Mouse (Mus musculus) G1E (cell line): Measurements from ENCODE around the gene Dhx32.

Experiments
- CTCF ChIP-seq: IDR thresholded peaks from 2 replicates; pipeline ENCODE4 v1.5.1; 2012; ENCODE audit warnings: low read depth, low read length, inconsistent platforms, mixed read lengths
- TAL1 ChIP-seq: conservative IDR thresholded peaks from 2 replicates; pipeline ENCODE4 v1.6.1; 2012; ENCODE audit warnings: low read depth, low read length, inconsistent platforms, mixed read lengths

DNA sequence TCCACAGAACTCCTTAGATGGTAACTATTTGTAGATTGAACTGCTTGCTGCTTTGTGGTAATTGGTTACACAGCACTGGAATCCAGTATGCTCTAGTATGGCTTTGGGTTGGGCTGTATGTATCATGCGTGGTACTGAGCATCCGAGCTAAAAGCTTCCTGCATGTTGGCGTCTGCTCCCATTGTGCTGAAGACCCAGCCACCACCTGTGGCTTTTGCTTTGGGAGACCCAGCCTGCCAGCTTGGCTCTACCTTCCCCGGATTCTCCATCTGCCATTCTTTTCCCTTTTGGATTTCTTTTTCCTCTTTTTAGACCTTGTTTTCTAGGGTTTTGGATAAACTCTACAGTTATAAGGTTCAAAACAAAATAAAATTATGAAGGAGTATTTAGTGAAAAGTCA lies 7.6 kb upstream of the Dhx32 start:
- TF ChIP-seq CTCF (no peak), TAL1 (no peak)
